Mouse (Mus musculus): ENCODE measurements around the gene Gin1. TPM values are rescaled to one million over a fixed set of nuclear protein-coding genes. Genes with fewer than 3 reads are reported as not detected.

Gene Gin1
- total and polyA plus RNA-seq, 3 experiments: 13.6 to 20.6 TPM; not detected in 1

GRCm38 (mm10) chr1:97787674-97788073 is 17.7 kb downstream of the Gin1 start:
- TF ChIP-seq GATA1 (IDR thresholded peaks at IDR 0.05; ENCODE audit: low read depth, low read length) (peak; percentile 28; the same call in 1 of the 2 replicates), MAX (IDR thresholded peaks at IDR 0.05; ENCODE audit: low read length) (no peak), MEF2A (IDR thresholded peaks at IDR 0.05; ENCODE audit: extremely low read depth, insufficient replicate concordance, low read depth, low read length, poor library complexity, severe bottlenecking) (no peak), ZMIZ1 (IDR thresholded peaks at IDR 0.05; ENCODE audit: low read depth, low read length) (no peak), SMC3 (IDR thresholded peaks at IDR 0.05; ENCODE audit: low read depth, low read length) (no peak), POLR2A (IDR thresholded peaks at IDR 0.05; ENCODE audit: control insufficient read depth in 1 of 2, insufficient read depth in 1 of 2, low read depth in 1 of 2, low read length in 2 of 2, poor library complexity in 1 of 2) (no peak), SIN3A (IDR thresholded peaks at IDR 0.05; ENCODE audit: low read length) (0 out of 2 replicates have a peak, but pooled peaks have one; percentile 14), ETS1 (IDR thresholded peaks at IDR 0.05; ENCODE audit: low read depth, low read length) (0 out of 2 replicates have a peak, but pooled peaks have one; percentile 18), NRF1 (IDR thresholded peaks at IDR 0.05; ENCODE audit: insufficient read depth, low read depth, low read length, poor library complexity, severe bottlenecking) (no peak), ELF1 (IDR thresholded peaks at IDR 0.05; ENCODE audit: low read depth, low read length) (no peak)
- no peak for DNase-seq (ENCODE audit: low read depth, low spot score)
- no peak overlapping the region for H3K9ac ChIP-seq (ENCODE audit: control insufficient read depth, low read depth, low read length, poor library complexity, severe bottlenecking)
- H3K4me3 ChIP-seq (ENCODE audit: control insufficient read depth in 1 of 2, insufficient read depth in 1 of 2, low read depth in 2 of 2, low read length in 2 of 2): peak overlapping the region in 1 of 2 experiments; percentile 16; a peak in 2 of 4 replicates
- no peak overlapping the region for H3K27ac ChIP-seq (ENCODE audit: control insufficient read depth, low read depth, low read length)
- H3K36me3 ChIP-seq (ENCODE audit: control insufficient read depth in 1 of 2, insufficient read depth in 2 of 2, low read length in 2 of 2): peaks cover 8 to 13% of the 10 kb centered on the region in 2 experiments
- no peaks in the 10 kb centered on the region for H3K27me3 ChIP-seq (ENCODE audit: control insufficient read depth in 1 of 2, insufficient read depth in 2 of 2, low read length in 2 of 2)
- H3K9me3 ChIP-seq (replicated peaks; ENCODE audit: insufficient read depth, low read length): no peaks in the 10 kb centered on the region
- peaks cover 0 to 16% of the 10 kb centered on the region in 2 experiments; a peak in 2 of 4 replicates for H3K4me1 ChIP-seq (ENCODE audit: control insufficient read depth in 1 of 2, insufficient read depth in 2 of 2, low read length in 2 of 2)
- H3K79me2 ChIP-seq (ENCODE audit: control insufficient read depth, insufficient read depth, low read length, poor library complexity): no peaks in the 10 kb centered on the region

- Histone ChIP-seq H3K27me3 (ENCODE audit: control insufficient read depth in 1 of 2, insufficient read depth in 2 of 2, low read length in 2 of 2) (no peaks in the 10 kb centered on the region), H3K79me2 (ENCODE audit: control insufficient read depth, insufficient read depth, low read length, poor library complexity) (no peaks in the 10 kb centered on the region), H3K9me3 (replicated peaks; ENCODE audit: insufficient read depth, low read length) (no peaks in the 10 kb centered on the region), H3K9ac (ENCODE audit: control insufficient read depth, low read depth, low read length, poor library complexity, severe bottlenecking) (no peak overlapping the region), H3K36me3 (ENCODE audit: control insufficient read depth in 1 of 2, insufficient read depth in 2 of 2, low read length in 2 of 2) (peaks cover 8 to 13% of the 10 kb centered on the region in 2 experiments), H3K4me1 (ENCODE audit: control insufficient read depth in 1 of 2, insufficient read depth in 2 of 2, low read length in 2 of 2) (peaks cover 0 to 16% of the 10 kb centered on the region in 2 experiments; a peak in 2 of 4 replicates), H3K4me3 (ENCODE audit: control insufficient read depth in 1 of 2, insufficient read depth in 1 of 2, low read depth in 2 of 2, low read length in 2 of 2) (no peak overlapping the region), H3K27ac (ENCODE audit: control insufficient read depth, low read depth, low read length) (no peak overlapping the region)
- DNase-seq (ENCODE audit: low read depth, low spot score): no peak
- peak; percentile 57; the same call in 1 of the 2 replicates for TF ChIP-seq TCF12 (IDR thresholded peaks at IDR 0.05; ENCODE audit: low read depth, low read length)
- TF ChIP-seq EP300 (IDR thresholded peaks at IDR 0.05; ENCODE audit: low read depth in 1 of 2, low read length in 2 of 2): peak; percentile 20 to 46; a peak in 3 of 4 replicates
- peak; percentile 70; the same call in 1 of the 2 replicates for TF ChIP-seq ETS1 (IDR thresholded peaks at IDR 0.05; ENCODE audit: low read depth, low read length)
- TF ChIP-seq SIN3A (IDR thresholded peaks at IDR 0.05; ENCODE audit: low read length): no peak
Measured at GRCm38 (mm10) chr1:97788490-97788889, 18.5 kb downstream of the Gin1 start.

- no peaks in the 10 kb centered on the region for H3K4me1 ChIP-seq (ENCODE audit: control insufficient read depth in 1 of 2, insufficient read depth in 2 of 2, low read length in 2 of 2)
- no peak overlapping the region for H3K9ac ChIP-seq (ENCODE audit: control insufficient read depth, low read depth, low read length, poor library complexity, severe bottlenecking)
- H3K27ac ChIP-seq (ENCODE audit: control insufficient read depth, low read depth, low read length): no peak overlapping the region
- no peak for TF ChIP-seq TAL1 (IDR thresholded peaks at IDR 0.05; ENCODE audit: low read length)
- no peak for TF ChIP-seq ZNF384 (IDR thresholded peaks at IDR 0.05; ENCODE audit: low read depth, low read length)
- TF ChIP-seq CTCF (IDR thresholded peaks at IDR 0.05 in 2 of 3, conservative IDR thresholded peaks at IDR 0.05 in 1 of 3; ENCODE audit: control insufficient read depth in 1 of 3, insufficient read depth in 1 of 3, low read depth in 2 of 3, low read length in 3 of 3, poor library complexity in 1 of 3, severe bottlenecking in 1 of 3): 0 out of 6 replicates have a peak, but pooled peaks of 1 of the 3 experiments have one; percentile 10
- TF ChIP-seq USF1 (IDR thresholded peaks at IDR 0.05; ENCODE audit: low read depth, low read length): no peak
- no peak for TF ChIP-seq UBTF (IDR thresholded peaks at IDR 0.05; ENCODE audit: borderline replicate concordance, insufficient read depth, low read depth, low read length)
- H3K9me3 ChIP-seq (replicated peaks; ENCODE audit: insufficient read depth, low read length): no peaks in the 10 kb centered on the region
- no peaks in the 10 kb centered on the region for H3K79me2 ChIP-seq (ENCODE audit: control insufficient read depth, insufficient read depth, low read length, poor library complexity)
- no peaks in the 10 kb centered on the region for H3K27me3 ChIP-seq (ENCODE audit: control insufficient read depth in 1 of 2, insufficient read depth in 2 of 2, low read length in 2 of 2)
- H3K4me3 ChIP-seq (ENCODE audit: control insufficient read depth in 1 of 2, insufficient read depth in 1 of 2, low read depth in 2 of 2, low read length in 2 of 2): no peak overlapping the region
- peaks cover 2 to 3% of the 10 kb centered on the region in 2 experiments; a peak in 3 of 4 replicates for H3K36me3 ChIP-seq (ENCODE audit: control insufficient read depth in 1 of 2, insufficient read depth in 2 of 2, low read length in 2 of 2)
- DNase-seq (ENCODE audit: low read depth, low spot score): no peak
Measured at GRCm38 (mm10) chr1:97794110-97794509, 24.1 kb downstream of the Gin1 start.
